Mouse (Mus musculus) testis, postnatal 14 days (tissue): ENCODE results near the gene Snrpb.

Source experiments
- DNase-seq: peaks from one replicate; pipeline ENCODE4 v3.0.0; 2021; ENCODE audit warnings: low spot score

Gene Snrpb

GRCm38 (mm10) chr2:130143011-130143410 lies 36.2 kb downstream of the Snrpb start:
- DNase-seq: no peak

GRCm38 (mm10) chr2:130129687-130130086 lies 49.5 kb downstream of the Snrpb start:
- no peak for DNase-seq

DNA sequence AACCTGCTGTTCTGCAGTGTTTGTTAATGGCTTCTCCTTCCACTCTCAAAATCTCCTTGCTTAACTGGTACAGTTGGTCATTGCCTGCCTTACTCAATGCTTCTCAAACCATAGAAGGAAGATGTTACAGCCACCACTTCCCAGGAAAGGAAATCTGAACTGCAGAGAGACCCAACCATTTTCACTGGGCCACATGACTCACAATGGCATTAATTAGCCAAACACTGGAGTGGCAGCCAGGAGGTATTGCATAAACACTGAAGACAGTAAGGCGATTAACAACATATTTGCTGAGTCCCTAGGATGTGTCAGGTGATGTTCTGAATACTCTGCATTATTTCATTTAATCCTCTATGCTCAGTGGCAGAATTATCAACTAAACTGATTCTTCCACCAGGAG lies 53.1 kb downstream of the Snrpb start:
- no peak for DNase-seq

DNA sequence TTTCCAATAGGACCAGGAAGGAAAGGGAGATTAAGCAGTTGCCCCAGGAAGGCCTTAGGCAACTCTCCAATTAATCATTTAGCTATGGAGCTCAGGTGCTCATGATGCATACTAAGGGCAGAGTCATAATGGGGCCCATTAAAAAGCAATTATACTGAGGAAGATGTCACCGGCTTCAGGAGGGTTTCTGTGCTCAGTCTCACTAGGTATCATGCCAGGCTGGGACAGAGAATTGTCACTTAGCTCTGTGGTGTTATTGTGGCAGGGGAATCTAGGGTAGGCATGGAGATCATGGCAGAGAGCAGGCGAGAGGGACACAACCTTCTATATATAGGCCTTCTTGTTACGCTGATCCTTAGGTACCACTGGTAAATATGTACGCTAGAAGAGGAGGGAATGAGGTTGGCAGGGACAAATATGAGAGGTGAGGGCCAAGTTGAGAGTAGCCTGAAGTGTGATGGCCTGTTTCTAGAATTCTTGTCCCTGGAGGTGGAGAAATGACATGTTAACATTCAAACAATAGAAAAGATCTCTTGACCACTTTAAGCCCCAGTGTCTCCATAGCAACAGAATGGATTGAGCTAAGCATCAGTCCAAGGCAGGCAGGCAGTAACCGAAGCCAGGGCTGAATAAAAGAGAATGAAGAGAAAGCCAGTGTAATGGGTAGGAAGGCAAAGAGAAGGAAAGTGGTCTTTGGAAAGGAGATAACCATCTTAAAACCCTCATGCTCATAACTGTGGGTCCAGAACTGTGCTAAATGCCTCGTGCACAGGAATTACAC lies 53.7 kb downstream of the Snrpb start:
- DNase-seq: no peak
